Mouse (Mus musculus) megakaryocyte, embryonic 14.5 days (primary cell): ENCODE measurements around the gene Tcf7l2.

Experiments used
- FLI1 ChIP-seq: IDR thresholded peaks from 2 replicates; pipeline ENCODE4 v1.6.1; 2012; ENCODE audit warnings: low read length, inconsistent platforms, mixed read lengths
- GATA1 ChIP-seq: IDR thresholded peaks from 3 replicates; pipeline ENCODE4 v1.6.1; 2012; ENCODE audit warnings: mixed read lengths, low read length, inconsistent platforms, borderline replicate concordance

DNA sequence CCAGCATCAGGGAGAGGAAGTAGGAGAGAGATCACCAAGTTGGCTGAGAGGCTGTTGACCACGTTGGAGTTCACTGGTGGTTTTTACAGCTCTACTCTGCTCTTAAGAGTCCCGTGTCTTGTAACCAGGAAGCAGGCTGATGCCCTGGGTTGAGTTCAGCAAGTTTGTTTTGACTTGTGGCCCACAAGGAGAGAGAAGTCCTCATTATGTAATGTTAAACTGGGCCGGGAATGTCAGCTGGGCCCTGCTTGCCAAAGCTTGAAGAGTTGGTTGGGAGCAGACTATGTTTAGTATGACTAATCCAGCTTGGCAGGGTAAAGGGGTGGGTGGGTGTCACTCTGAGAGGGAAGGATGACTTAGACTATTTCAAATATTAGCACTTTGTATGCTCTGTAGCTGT lies 134.9 kb downstream of the Tcf7l2 start:
- no peak for TF ChIP-seq FLI1
- no peak for TF ChIP-seq GATA1
